Mouse (Mus musculus): Measurements from ENCODE around the gene Ttyh1. TPM values are rescaled to one million over a fixed set of nuclear protein-coding genes. Genes with fewer than 3 reads are reported as not detected.

Gene Ttyh1
- polyA plus RNA-seq, 1 experiment from 2014 or later: 43.6 TPM

GRCm38 (mm10) chr7:4126992-4127785 is 8.0 kb downstream of the Ttyh1 start:
- peaks cover 5% of the 10 kb centered on the region; the same call in 1 of the 2 replicates for H3K36me3 ChIP-seq (ENCODE audit: control insufficient read depth, insufficient read depth, low read length)
- peaks cover 34% of the 10 kb centered on the region for H3K4me1 ChIP-seq (ENCODE audit: control insufficient read depth, insufficient read depth, low read length)
- H3K27ac ChIP-seq (ENCODE audit: low read depth, low read length): no peak overlapping the region
- no peak overlapping the region for H3K4me3 ChIP-seq (ENCODE audit: low read depth, low read length)
- no peak overlapping the region for H3K9ac ChIP-seq (ENCODE audit: low read length)
- DNase-seq (ENCODE audit: low spot score, missing footprints) (peak; percentile 61), ATAC-seq (ENCODE audit: low FRiP score) (no peak)
- H3K27me3 ChIP-seq (ENCODE audit: control insufficient read depth, insufficient read depth, low read length): no peaks in the 10 kb centered on the region
- 89% methylated on average over 11 of the region's 11 CpGs for WGBS
- H3K9me3 ChIP-seq (ENCODE audit: control insufficient read depth, low read length): no peaks in the 10 kb centered on the region
- no peak overlapping the region for H3K4me2 ChIP-seq

- peaks cover 9% of the 10 kb centered on the region for H3K36me3 ChIP-seq (ENCODE audit: control insufficient read depth, insufficient read depth, low read length)
- WGBS: 87% methylated on average over 4 of the region's 4 CpGs
- peaks cover 27% of the 10 kb centered on the region for H3K4me1 ChIP-seq (ENCODE audit: control insufficient read depth, insufficient read depth, low read length)
- no peaks in the 10 kb centered on the region for H3K27me3 ChIP-seq (ENCODE audit: control insufficient read depth, insufficient read depth, low read length)
- DNase-seq (ENCODE audit: low spot score, missing footprints) (peak; percentile 61), ATAC-seq (ENCODE audit: low FRiP score) (no peak)
- no peaks in the 10 kb centered on the region for H3K9me3 ChIP-seq (ENCODE audit: control insufficient read depth, low read length)
- H3K27ac ChIP-seq (ENCODE audit: low read depth, low read length): no peak overlapping the region
- no peak overlapping the region for H3K4me3 ChIP-seq (ENCODE audit: low read depth, low read length)
- H3K9ac ChIP-seq (ENCODE audit: low read length): no peak overlapping the region
- H3K4me2 ChIP-seq: no peak overlapping the region
Measured at GRCm38 (mm10) chr7:4127894-4128293, 8.7 kb downstream of the Ttyh1 start.

- ATAC-seq (ENCODE audit: low FRiP score) (no peak), DNase-seq (ENCODE audit: low spot score, missing footprints) (peak; percentile 39)
- Histone ChIP-seq H3K4me1 (ENCODE audit: control insufficient read depth, insufficient read depth, low read length) (peaks cover 17% of the 10 kb centered on the region), H3K9me3 (ENCODE audit: control insufficient read depth, low read length) (no peaks in the 10 kb centered on the region), H3K27me3 (ENCODE audit: control insufficient read depth, insufficient read depth, low read length) (no peaks in the 10 kb centered on the region), H3K27ac (ENCODE audit: low read depth, low read length) (no peak overlapping the region), H3K9ac (ENCODE audit: low read length) (no peak overlapping the region), H3K4me2 (no peak overlapping the region), H3K36me3 (ENCODE audit: control insufficient read depth, insufficient read depth, low read length) (peaks cover 9% of the 10 kb centered on the region), H3K4me3 (ENCODE audit: low read depth, low read length) (no peak overlapping the region)
- 64% methylated on average over 6 of the region's 6 CpGs for WGBS
Measured at GRCm38 (mm10) chr7:4128860-4129259, 9.7 kb downstream of the Ttyh1 start.

- Histone ChIP-seq H3K27ac (ENCODE audit: low read depth, low read length) (no peak overlapping the region; the same call in 1 of the 2 replicates), H3K4me3 (ENCODE audit: low read depth, low read length) (no peak overlapping the region), H3K9ac (ENCODE audit: low read length) (no peak overlapping the region; the same call in 1 of the 2 replicates), H3K27me3 (ENCODE audit: control insufficient read depth, insufficient read depth, low read length) (no peaks in the 10 kb centered on the region), H3K4me1 (ENCODE audit: control insufficient read depth, insufficient read depth, low read length) (no peaks in the 10 kb centered on the region), H3K36me3 (ENCODE audit: control insufficient read depth, insufficient read depth, low read length) (peaks cover 11% of the 10 kb centered on the region), H3K4me2 (no peak overlapping the region), H3K9me3 (ENCODE audit: control insufficient read depth, low read length) (no peaks in the 10 kb centered on the region)
- WGBS: 46% methylated on average over 13 of the region's 13 CpGs
- DNase-seq (ENCODE audit: low spot score, missing footprints): peak; percentile 98
- ATAC-seq (ENCODE audit: low FRiP score): peak; percentile 83
Measured at GRCm38 (mm10) chr7:4130686-4131452, 11.7 kb downstream of the Ttyh1 start.

GRCm38 (mm10) chr7:4131964-4132363 is 12.8 kb downstream of the Ttyh1 start:
- Histone ChIP-seq H3K4me3 (ENCODE audit: low read depth, low read length) (no peak overlapping the region), H3K27ac (ENCODE audit: low read depth, low read length) (no peak overlapping the region), H3K4me2 (no peak overlapping the region), H3K4me1 (ENCODE audit: control insufficient read depth, insufficient read depth, low read length) (peaks cover 2% of the 10 kb centered on the region; the same call in 1 of the 2 replicates), H3K36me3 (ENCODE audit: control insufficient read depth, insufficient read depth, low read length) (peaks cover 11% of the 10 kb centered on the region), H3K9me3 (ENCODE audit: control insufficient read depth, low read length) (no peaks in the 10 kb centered on the region), H3K9ac (ENCODE audit: low read length) (no peak overlapping the region), H3K27me3 (ENCODE audit: control insufficient read depth, insufficient read depth, low read length) (no peaks in the 10 kb centered on the region)
- DNase-seq (ENCODE audit: low spot score, missing footprints) (peak; percentile 23), ATAC-seq (ENCODE audit: low FRiP score) (no peak)
- 92% methylated on average over 8 of the region's 8 CpGs for WGBS

- H3K9ac ChIP-seq (ENCODE audit: low read length): no peak overlapping the region; the same call in 1 of the 2 replicates
- WGBS: 92% methylated on average over 3 of the region's 3 CpGs
Measured at GRCm38 (mm10) chr7:4132581-4132980, 13.4 kb downstream of the Ttyh1 start.

GRCm38 (mm10) chr7:4132998-4133397 is 13.8 kb downstream of the Ttyh1 start:
- no peak overlapping the region for H3K9ac ChIP-seq (ENCODE audit: low read length)
- H3K4me2 ChIP-seq: no peak overlapping the region
- H3K4me3 ChIP-seq (ENCODE audit: low read depth, low read length): no peak overlapping the region
- peaks cover 7% of the 10 kb centered on the region for H3K36me3 ChIP-seq (ENCODE audit: control insufficient read depth, insufficient read depth, low read length)
- WGBS: 88% methylated on average over 6 of the region's 7 CpGs
- no peak overlapping the region for H3K27ac ChIP-seq (ENCODE audit: low read depth, low read length)
- no peaks in the 10 kb centered on the region for H3K27me3 ChIP-seq (ENCODE audit: control insufficient read depth, insufficient read depth, low read length)
- ATAC-seq (ENCODE audit: low FRiP score) (no peak), DNase-seq (ENCODE audit: low spot score, missing footprints) (peak; percentile 12)
- no peaks in the 10 kb centered on the region for H3K9me3 ChIP-seq (ENCODE audit: control insufficient read depth, low read length)
- peaks cover 6% of the 10 kb centered on the region for H3K4me1 ChIP-seq (ENCODE audit: control insufficient read depth, insufficient read depth, low read length)

More at GRCm38 (mm10) chr7:4132581-4132980, 13.4 kb downstream of the Ttyh1 start:
- peak; percentile 23 for DNase-seq (ENCODE audit: low spot score, missing footprints)
- no peak for ATAC-seq (ENCODE audit: low FRiP score)
- no peak overlapping the region for H3K27ac ChIP-seq (ENCODE audit: low read depth, low read length)
- H3K4me1 ChIP-seq (ENCODE audit: control insufficient read depth, insufficient read depth, low read length): peaks cover 2% of the 10 kb centered on the region; the same call in 1 of the 2 replicates
- no peaks in the 10 kb centered on the region for H3K27me3 ChIP-seq (ENCODE audit: control insufficient read depth, insufficient read depth, low read length)
- H3K36me3 ChIP-seq (ENCODE audit: control insufficient read depth, insufficient read depth, low read length): peaks cover 11% of the 10 kb centered on the region
- no peak overlapping the region for H3K4me2 ChIP-seq
- no peak overlapping the region for H3K4me3 ChIP-seq (ENCODE audit: low read depth, low read length)
- H3K9me3 ChIP-seq (ENCODE audit: control insufficient read depth, low read length): no peaks in the 10 kb centered on the region

- Histone ChIP-seq H3K36me3 (ENCODE audit: control insufficient read depth, insufficient read depth, low read length) (peaks cover 15% of the 10 kb centered on the region), H3K9me3 (ENCODE audit: control insufficient read depth, low read length) (no peaks in the 10 kb centered on the region), H3K4me1 (ENCODE audit: control insufficient read depth, insufficient read depth, low read length) (peaks cover 7% of the 10 kb centered on the region), H3K27me3 (ENCODE audit: control insufficient read depth, insufficient read depth, low read length) (no peaks in the 10 kb centered on the region), H3K27ac (ENCODE audit: low read depth, low read length) (no peak overlapping the region), H3K4me2 (no peak overlapping the region), H3K4me3 (ENCODE audit: low read depth, low read length) (no peak overlapping the region), H3K9ac (ENCODE audit: low read length) (no peak overlapping the region)
- ATAC-seq (ENCODE audit: low FRiP score): no peak
- peak; percentile 6 for DNase-seq (ENCODE audit: low spot score, missing footprints)
- 87% methylated on average over 5 of the region's 5 CpGs for WGBS
Measured at GRCm38 (mm10) chr7:4134911-4135310, 15.7 kb downstream of the Ttyh1 start.

GRCm38 (mm10) chr7:4136404-4136770 is 17.2 kb downstream of the Ttyh1 start:
- H3K36me3 ChIP-seq (ENCODE audit: control insufficient read depth, insufficient read depth, low read length): peaks cover 24% of the 10 kb centered on the region
- H3K27me3 ChIP-seq (ENCODE audit: control insufficient read depth, insufficient read depth, low read length): no peaks in the 10 kb centered on the region
- H3K4me2 ChIP-seq: peak overlapping the region; percentile 70
- no peaks in the 10 kb centered on the region for H3K9me3 ChIP-seq (ENCODE audit: control insufficient read depth, low read length)
- DNase-seq (ENCODE audit: low spot score, missing footprints): no peak
- H3K27ac ChIP-seq (ENCODE audit: low read depth, low read length): peak overlapping the region; percentile 52; the same call in 1 of the 2 replicates
- peak overlapping the region; percentile 85 for H3K9ac ChIP-seq (ENCODE audit: low read length)
- peaks cover 7% of the 10 kb centered on the region for H3K4me1 ChIP-seq (ENCODE audit: control insufficient read depth, insufficient read depth, low read length)
- ATAC-seq (ENCODE audit: low FRiP score): peak; percentile 47
- under 1% methylated on average over 16 of the region's 16 CpGs for WGBS
- H3K4me3 ChIP-seq (ENCODE audit: low read depth, low read length): peak overlapping the region; percentile 78

Measured in midbrain, embryonic 11.5 days (tissue).